Mouse (Mus musculus): Measurements from ENCODE around the gene Pdik1l. TPM values are rescaled to one million over a fixed set of nuclear protein-coding genes. Genes with fewer than 3 reads are reported as not detected.
A peak's percentile ranks its signal among the peaks of the same experiment; 100 is the strongest.
"Not testable (repeated sequence)": the region's sequence is repeated elsewhere in the genome, so short reads cannot be mapped to it uniquely, and the experiment has no call there.

Gene Pdik1l
- polyA plus RNA-seq, 1 experiment from 2014 or later: 20.2 TPM

DNA sequence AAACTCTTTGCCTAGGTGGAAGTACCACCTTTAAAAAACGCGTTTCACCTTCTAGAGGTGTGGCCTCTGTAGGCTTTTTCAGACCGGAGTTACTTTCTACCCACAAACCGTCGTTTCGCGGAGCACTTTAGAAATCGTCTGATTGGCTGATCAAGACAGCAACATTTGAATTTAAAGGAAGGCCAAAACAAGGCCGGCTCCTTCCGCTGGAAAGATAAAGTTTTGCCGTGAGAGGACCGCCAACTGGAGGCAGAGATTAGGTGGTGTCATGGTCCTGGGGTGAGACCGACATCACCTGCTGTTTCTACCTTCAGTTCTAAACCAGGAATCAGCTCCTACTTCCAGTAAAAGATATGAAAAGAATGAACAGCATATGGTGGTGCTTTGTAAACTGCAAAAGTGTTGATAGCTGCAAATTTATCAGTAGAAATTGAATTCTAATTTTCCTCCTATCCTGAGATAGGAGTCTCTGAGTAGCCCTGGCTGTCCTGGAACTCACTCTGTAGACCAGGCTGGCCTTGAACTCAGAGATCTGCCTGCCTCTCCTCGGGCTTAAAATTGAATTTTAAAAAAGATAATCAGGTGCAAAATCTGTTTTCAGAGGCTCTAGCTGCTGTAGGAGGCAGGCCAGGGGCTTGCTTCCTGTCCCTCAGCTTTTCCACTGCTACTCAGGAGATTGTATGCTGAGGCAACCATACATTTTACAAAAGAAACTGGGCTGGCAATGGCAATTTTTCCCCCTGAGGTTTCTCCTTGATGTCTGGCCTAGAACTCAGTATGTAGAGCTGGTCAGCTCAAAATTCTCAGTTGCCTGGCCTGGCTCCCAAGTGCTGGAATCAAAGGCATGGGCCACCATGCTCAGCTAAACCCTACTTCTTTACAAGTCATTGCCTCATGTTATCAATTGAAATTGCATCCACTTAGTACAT lies 14.0 kb downstream of the Pdik1l start:
- Histone ChIP-seq H3K27me3 (no peaks in the 10 kb centered on the region), H3K4me2 (peak overlapping the region; percentile 38), H3K27ac (peak overlapping the region; percentile 34; the same call in 1 of the 2 replicates), H3K4me1 (peaks cover 4% of the 10 kb centered on the region; the same call in 1 of the 2 replicates), H3K9ac (no peak overlapping the region), H3K9me3 (no peaks in the 10 kb centered on the region), H3K4me3 (peak overlapping the region; percentile 11; the same call in 1 of the 2 replicates), H3K36me3 (peaks cover 19% of the 10 kb centered on the region)
- WGBS: 4% methylated on average over 14 of the region's 14 CpGs
- ATAC-seq (ENCODE audit: insufficient number of reproducible peaks, low FRiP score, low TSS enrichment, low read depth): no peak

DNA sequence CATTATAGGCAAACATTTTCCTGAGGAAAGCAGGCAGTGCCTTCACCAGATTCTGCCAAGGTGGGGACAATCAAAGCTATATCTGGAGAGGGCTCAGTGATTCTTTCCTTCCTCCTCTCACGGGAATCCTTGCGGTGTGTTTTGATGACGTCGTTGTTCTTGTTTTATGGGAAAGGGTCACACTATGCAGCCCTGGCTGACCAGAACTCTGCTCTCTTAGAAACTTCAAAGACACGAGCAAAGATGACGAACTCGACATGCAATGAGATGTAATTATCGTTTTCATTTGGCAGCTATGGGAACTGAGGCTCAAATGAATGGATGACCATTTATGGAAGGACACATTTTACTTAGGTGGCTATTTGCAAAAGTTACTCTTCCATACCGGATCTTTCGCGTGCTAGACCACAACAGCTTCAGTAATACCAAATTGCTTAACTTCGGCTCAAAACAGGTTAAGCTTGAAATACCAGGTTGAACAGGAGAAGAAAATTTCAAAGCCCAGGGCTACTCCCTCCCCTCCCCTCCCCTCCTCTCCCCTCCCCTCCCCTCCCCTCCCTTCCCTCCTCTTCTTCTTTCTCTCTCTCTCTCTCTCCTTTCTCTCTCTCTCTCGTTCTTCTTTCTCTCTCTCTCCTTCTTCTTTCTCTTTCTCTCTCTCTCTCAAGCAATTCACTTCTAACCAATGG lies 14.8 kb downstream of the Pdik1l start:
- WGBS: 14% methylated on average over 13 of the region's 13 CpGs
- no peak for ATAC-seq (ENCODE audit: insufficient number of reproducible peaks, low FRiP score, low TSS enrichment, low read depth)
- no peak overlapping the region for H3K27ac ChIP-seq
- no peaks in the 10 kb centered on the region for H3K27me3 ChIP-seq
- H3K9ac ChIP-seq: no peak overlapping the region
- peak overlapping the region; percentile 38 for H3K4me2 ChIP-seq
- peaks cover 12% of the 10 kb centered on the region for H3K36me3 ChIP-seq
- peaks cover 4% of the 10 kb centered on the region; the same call in 1 of the 2 replicates for H3K4me1 ChIP-seq
- H3K4me3 ChIP-seq: peak overlapping the region; percentile 11; the same call in 1 of the 2 replicates
- H3K9me3 ChIP-seq: no peaks in the 10 kb centered on the region

DNA sequence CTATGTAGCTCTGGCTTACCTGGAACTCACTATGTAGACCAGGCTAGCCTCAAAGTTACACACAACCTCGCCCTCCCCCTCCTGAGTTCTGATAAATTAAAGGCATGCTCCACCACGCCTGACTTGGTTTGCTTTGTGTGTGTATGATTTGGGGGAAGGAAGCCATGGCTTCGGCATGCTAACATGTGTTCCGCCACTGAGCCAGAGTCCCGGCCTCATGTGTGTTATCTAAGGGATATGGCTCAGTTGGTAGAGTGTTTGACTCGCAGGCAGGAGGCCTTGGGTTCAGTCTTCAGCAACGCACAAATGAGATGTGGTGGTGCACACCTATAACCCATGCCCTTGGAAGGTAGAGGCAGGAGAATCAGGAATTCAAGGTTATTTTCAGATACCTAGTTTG lies 15.7 kb downstream of the Pdik1l start:
- H3K4me1 ChIP-seq: peaks cover 4% of the 10 kb centered on the region; the same call in 1 of the 2 replicates
- H3K4me2 ChIP-seq: no peak overlapping the region
- H3K9me3 ChIP-seq: no peaks in the 10 kb centered on the region
- peaks cover 5% of the 10 kb centered on the region for H3K36me3 ChIP-seq
- no peaks in the 10 kb centered on the region for H3K27me3 ChIP-seq
- H3K27ac ChIP-seq: no peak overlapping the region
- no peak overlapping the region for H3K9ac ChIP-seq
- 85% methylated on average over 7 of the region's 7 CpGs for whole genome bisulfite sequencing
- ATAC-seq (ENCODE audit: insufficient number of reproducible peaks, low FRiP score, low TSS enrichment, low read depth): no peak
- H3K4me3 ChIP-seq: no peak overlapping the region

DNA sequence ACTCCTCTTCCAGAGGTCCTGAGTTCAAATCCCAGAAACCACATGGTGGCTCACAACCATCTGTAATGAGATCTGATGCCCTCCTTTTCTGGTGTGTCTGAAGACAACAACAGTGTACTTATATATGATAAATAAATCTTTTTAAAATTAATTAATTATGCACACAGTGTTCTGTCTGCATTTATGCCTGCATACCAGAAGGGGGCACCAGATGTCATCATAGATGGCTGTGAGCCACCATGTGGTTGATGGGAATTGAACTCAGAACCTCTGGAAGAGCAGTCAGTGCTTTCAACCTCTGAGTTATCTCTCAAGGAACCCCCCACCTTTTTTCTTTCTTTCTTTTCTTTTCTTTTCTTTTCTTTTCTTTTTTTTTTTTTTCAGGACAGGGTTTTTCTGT lies 18.1 kb downstream of the Pdik1l start:
- not testable (repeated sequence) for H3K9ac ChIP-seq; H3K36me3 ChIP-seq; H3K9me3 ChIP-seq; H3K27me3 ChIP-seq; H3K4me2 ChIP-seq; ATAC-seq (ENCODE audit: insufficient number of reproducible peaks, low FRiP score, low TSS enrichment, low read depth); H3K4me1 ChIP-seq; H3K27ac ChIP-seq; H3K4me3 ChIP-seq

DNA sequence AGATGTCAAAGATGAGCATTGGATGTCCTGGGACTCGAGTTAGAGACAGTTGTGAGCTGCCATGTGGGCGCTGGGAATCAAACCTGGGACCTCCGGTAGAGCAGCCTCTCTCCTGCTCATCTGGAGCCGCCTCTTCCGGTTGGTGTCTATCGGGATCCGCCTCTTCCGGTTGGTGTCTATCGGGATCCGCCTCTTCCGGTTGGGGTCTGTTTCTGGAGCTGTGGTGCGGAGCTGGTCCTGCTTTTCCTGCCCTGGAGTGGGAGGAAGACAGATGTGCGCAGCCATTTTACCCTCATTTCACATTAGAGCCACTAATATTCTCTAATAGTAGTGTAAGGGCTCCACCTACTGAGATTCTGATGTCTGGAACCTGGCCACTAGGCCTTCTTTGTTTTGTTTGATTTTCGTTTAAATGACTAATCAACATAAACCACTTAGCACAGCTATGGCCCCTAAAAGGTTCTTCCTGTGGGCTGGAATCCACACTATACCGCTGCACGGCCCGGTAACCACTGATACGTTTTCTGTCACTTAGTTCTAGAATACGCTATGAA lies 19.5 kb downstream of the Pdik1l start:
- Histone ChIP-seq H3K36me3 (no peaks in the 10 kb centered on the region), H3K4me3 (no peak overlapping the region), H3K9ac (no peak overlapping the region), H3K9me3 (no peaks in the 10 kb centered on the region), H3K4me2 (no peak overlapping the region), H3K27me3 (no peaks in the 10 kb centered on the region), H3K27ac (no peak overlapping the region), H3K4me1 (peaks cover 4% of the 10 kb centered on the region; the same call in 1 of the 2 replicates)
- no peak for ATAC-seq (ENCODE audit: insufficient number of reproducible peaks, low FRiP score, low TSS enrichment, low read depth)
- WGBS: 81% methylated on average over 19 of the region's 19 CpGs

DNA sequence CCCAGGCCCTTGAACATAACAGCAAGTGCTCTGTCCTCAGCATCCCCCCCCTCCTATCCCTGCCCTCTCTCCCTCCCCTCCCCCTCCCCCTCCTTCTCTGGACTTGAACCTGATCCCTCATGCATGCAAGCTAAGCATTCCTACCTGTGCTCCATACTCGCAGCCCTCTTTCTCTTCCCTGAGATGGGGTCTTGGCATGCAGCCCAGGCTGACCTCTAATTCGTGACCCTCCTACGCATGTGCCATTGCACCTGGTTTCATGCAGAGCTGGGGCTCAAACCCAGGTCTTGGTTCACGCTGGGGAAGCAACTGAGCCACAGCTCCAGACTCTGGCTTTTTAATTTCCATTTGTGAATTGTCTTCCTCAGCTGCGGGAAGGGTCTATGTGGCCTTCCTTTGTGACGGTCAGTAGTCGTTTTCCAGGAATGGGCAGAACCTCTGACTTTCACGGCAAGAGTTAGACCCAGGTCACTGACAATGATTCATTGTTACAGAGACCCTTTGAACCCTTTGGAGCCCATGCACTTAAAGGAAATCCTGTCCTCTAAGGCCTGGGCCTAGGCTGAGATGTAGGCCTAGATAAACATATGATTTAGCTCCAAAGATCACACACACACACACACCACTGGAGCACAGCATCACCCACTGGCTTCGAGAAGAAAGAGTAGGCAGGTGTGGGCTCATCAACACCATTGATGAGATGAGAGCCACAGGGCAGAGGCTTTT lies 21.7 kb downstream of the Pdik1l start:
- WGBS: 60% methylated on average over 9 of the region's 9 CpGs
- Histone ChIP-seq H3K27me3 (no peaks in the 10 kb centered on the region), H3K4me1 (no peaks in the 10 kb centered on the region), H3K4me2 (no peak overlapping the region), H3K36me3 (no peaks in the 10 kb centered on the region), H3K9me3 (no peaks in the 10 kb centered on the region), H3K4me3 (no peak overlapping the region), H3K9ac (no peak overlapping the region), H3K27ac (no peak overlapping the region)
- ATAC-seq (ENCODE audit: insufficient number of reproducible peaks, low FRiP score, low TSS enrichment, low read depth): no peak

DNA sequence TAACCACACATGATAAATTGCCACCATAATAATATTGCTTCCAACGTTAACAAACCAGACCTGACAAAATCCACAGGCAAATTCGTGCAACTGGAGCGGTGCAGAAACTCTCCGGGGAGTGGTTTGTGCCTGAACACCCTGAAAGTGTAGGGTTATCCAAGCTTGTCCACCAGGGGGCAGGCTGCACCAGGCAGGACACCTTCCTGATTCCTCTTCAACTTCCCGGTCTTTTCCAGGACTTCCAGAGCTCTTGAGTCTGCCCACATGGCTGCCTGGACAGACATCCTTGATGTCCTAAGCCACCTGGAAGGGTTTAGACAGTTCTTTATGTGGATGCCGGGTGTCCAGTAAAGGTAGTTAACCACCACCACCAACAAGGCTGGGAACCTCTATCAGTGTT lies 24.5 kb downstream of the Pdik1l start:
- 29% methylated on average over 6 of the region's 6 CpGs for WGBS
- H3K4me3 ChIP-seq: no peak overlapping the region
- ATAC-seq (ENCODE audit: insufficient number of reproducible peaks, low FRiP score, low TSS enrichment, low read depth): no peak
- H3K27me3 ChIP-seq: no peaks in the 10 kb centered on the region
- no peak overlapping the region for H3K27ac ChIP-seq
- no peak overlapping the region for H3K9ac ChIP-seq
- H3K36me3 ChIP-seq: no peaks in the 10 kb centered on the region
- no peaks in the 10 kb centered on the region for H3K4me1 ChIP-seq
- H3K4me2 ChIP-seq: no peak overlapping the region
- no peaks in the 10 kb centered on the region for H3K9me3 ChIP-seq

DNA sequence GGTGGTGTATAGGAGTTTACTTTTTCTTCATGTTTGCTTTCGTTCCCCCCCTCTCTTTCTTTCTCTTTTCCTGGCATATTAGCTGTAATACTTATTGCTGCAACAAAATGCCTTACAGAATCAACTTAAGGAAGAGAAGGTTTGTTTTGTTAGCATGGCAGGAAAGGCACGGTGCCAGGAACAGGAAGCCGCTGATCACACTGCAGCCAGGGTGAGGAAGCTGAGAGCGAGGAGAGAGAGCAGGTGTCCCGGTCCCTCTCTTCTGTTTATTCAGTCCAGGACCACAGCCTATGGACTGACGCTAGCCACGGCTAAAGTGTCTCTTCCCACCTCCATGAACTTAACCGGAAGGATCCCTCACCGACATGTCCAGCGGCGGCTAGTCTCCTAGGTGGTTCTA lies 29.3 kb downstream of the Pdik1l start:
- H3K4me3 ChIP-seq: no peak overlapping the region
- ATAC-seq (ENCODE audit: insufficient number of reproducible peaks, low FRiP score, low TSS enrichment, low read depth): no peak

DNA sequence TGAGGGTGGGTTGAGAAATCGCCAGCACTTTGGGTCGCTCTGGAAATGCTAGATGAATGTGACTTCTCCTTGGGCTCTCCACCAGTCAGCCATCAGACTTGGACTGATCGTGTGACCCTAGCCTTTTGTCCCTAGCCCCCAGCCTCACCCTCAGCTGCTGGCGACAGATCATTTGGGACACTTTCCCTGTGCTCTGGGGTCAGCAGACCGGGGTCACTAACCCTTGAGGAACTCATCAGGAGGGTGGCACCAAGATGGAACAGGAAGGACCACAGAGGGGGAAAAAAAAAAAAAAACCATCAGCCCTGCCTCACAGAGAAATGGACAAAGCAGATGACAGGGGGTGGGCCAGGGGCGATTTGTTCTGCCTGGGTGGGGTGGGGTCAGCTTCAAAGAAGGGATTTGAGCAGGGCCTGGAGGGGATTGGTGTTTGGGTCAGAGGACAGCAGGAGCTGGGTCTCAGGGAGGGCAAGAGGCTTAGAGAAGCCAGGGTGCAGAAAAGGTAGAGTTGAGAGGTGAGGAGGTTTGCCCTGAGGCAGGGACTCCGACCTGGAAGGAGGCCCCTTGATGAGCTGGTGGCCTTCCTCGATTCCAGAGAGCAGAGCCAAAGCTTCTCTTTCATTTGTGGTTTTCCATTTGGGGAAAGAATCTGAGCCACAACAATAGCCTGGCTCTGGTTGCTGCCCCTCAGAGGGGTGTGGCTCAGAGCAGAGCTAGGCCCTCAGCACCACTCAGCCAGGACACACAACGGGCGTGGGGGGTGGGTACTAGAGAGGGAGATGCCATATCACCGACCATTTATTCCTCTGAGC lies 30.3 kb downstream of the Pdik1l start:
- no peak for ATAC-seq (ENCODE audit: insufficient number of reproducible peaks, low FRiP score, low TSS enrichment, low read depth)

More for the DNA sequence above, 29.3 kb downstream of the Pdik1l start:
- H3K36me3 ChIP-seq: no peaks in the 10 kb centered on the region
- WGBS: 69% methylated on average over 11 of the region's 11 CpGs
- no peak overlapping the region for H3K27ac ChIP-seq
- H3K4me1 ChIP-seq: peaks cover 28% of the 10 kb centered on the region
- H3K4me2 ChIP-seq: no peak overlapping the region
- no peaks in the 10 kb centered on the region for H3K9me3 ChIP-seq
- no peak overlapping the region for H3K9ac ChIP-seq
- peaks cover 31% of the 10 kb centered on the region for H3K27me3 ChIP-seq

DNA sequence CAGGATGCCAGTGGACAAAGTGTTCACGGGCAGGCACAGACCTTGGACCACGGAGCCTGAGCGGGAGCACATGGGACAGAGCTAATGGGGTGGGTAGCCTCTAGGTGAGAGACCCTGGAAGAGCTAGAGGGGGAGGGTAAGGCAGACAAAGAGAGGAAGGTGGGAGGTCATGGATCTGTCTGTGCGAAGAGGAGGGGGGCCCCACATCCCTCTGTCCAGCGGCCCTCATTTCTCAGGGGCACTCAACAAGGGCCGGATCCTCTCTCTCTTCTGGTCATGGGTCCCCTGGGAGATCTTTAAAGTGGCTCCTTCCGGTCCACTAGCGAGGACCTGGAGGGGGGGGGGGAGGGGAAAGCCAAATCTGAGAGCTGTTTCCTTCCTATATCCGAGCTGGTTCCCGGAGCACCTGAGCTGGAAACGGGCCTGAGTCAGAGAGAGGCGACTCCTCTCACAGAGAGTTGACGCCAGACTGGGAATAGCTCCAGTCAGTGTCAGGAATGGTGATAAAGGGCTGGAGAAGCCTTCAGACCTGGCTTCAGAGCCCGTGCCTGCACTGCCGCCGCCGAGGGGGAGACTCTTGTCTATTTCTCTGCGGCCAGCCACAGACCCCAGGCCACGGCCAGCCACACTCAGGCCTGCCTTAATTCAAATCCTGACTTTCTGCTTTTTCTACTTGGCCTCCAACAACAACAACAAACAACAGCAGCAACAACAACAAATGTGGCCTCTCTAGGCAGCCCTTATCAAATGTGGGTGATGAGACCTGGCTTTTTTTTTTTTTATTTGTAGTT lies 31.1 kb downstream of the Pdik1l start:
- 23% methylated on average over 18 of the region's 19 CpGs for WGBS
- H3K9me3 ChIP-seq: no peaks in the 10 kb centered on the region
- ATAC-seq (ENCODE audit: insufficient number of reproducible peaks, low FRiP score, low TSS enrichment, low read depth): 0 out of 2 replicates have a peak, but pooled peaks have one; percentile 1
- H3K4me2 ChIP-seq: no peak overlapping the region
- H3K27ac ChIP-seq: peak overlapping the region; percentile 14; the same call in 1 of the 2 replicates
- H3K36me3 ChIP-seq: no peaks in the 10 kb centered on the region
- peaks cover 49% of the 10 kb centered on the region for H3K27me3 ChIP-seq
- no peak overlapping the region for H3K9ac ChIP-seq
- H3K4me1 ChIP-seq: peaks cover 40% of the 10 kb centered on the region
- H3K4me3 ChIP-seq: no peak overlapping the region

More for the DNA sequence above, 30.3 kb downstream of the Pdik1l start:
- Histone ChIP-seq H3K4me2 (no peak overlapping the region), H3K36me3 (no peaks in the 10 kb centered on the region), H3K4me1 (peaks cover 32% of the 10 kb centered on the region), H3K9ac (no peak overlapping the region), H3K27ac (no peak overlapping the region), H3K9me3 (no peaks in the 10 kb centered on the region), H3K4me3 (no peak overlapping the region), H3K27me3 (peaks cover 41% of the 10 kb centered on the region)
- WGBS: 29% methylated on average over 11 of the region's 11 CpGs

Measured in limb, embryonic 15.5 days (tissue).